Mouse (Mus musculus) cerebellum, adult (tissue): ENCODE results near the gene Epn1.
A peak's percentile ranks its signal among the peaks of the same experiment; 100 is the strongest.

ENCODE experiments used
- ATAC-seq: cut with Nextera tagmentation; 2 replicates; pipeline ENCODE4 v1.9.2; 2017; ENCODE audit warnings: mild to moderate bottlenecking, moderate library complexity, mixed read lengths; ENCODE audit not compliant: insufficient number of reproducible peaks, low FRiP score, low TSS enrichment

Epn1 gene

GRCm38 (mm10) chr7:5080010-5080751 is at the start of gene Epn1:
Gene Epn1, plus strand, starts transcription at chr7:5080235.
- peak; percentile 97 for ATAC-seq

GRCm38 (mm10) chr7:5030554-5031275 is 49.3 kb upstream of the Epn1 start:
- ATAC-seq, result no peak

- ATAC-seq, result no peak
These were observed 48.5 kb upstream of the Epn1 start for GRCm38 (mm10) chr7:5031496-5031895.

GRCm38 (mm10) chr7:5033818-5034217 is 46.2 kb upstream of the Epn1 start, which contains the start of gene 4632433K11Rik:
Gene 4632433K11Rik, plus strand, starts transcription at chr7:5034118.
- ATAC-seq, result no peak

GRCm38 (mm10) chr7:5035628-5036027 is 44.4 kb upstream of the Epn1 start:
- ATAC-seq, result no peak

GRCm38 (mm10) chr7:5036136-5036535 is 43.9 kb upstream of the Epn1 start:
- no peak for ATAC-seq

GRCm38 (mm10) chr7:5037026-5037425 is 43.0 kb upstream of the Epn1 start:
- no peak for ATAC-seq

GRCm38 (mm10) chr7:5037467-5037866 is 42.6 kb upstream of the Epn1 start:
- ATAC-seq, result no peak

- ATAC-seq, result peak; percentile 93
These were observed 41.8 kb upstream of the Epn1 start, which contains the start of gene Zfp784 for GRCm38 (mm10) chr7:5038109-5038732. Gene Zfp784, minus strand, starts transcription at chr7:5038446.

- no peak for ATAC-seq
These were observed 41.1 kb upstream of the Epn1 start for GRCm38 (mm10) chr7:5038940-5039339.

GRCm38 (mm10) chr7:5044981-5045380 is 35.1 kb upstream of the Epn1 start:
- no peak for ATAC-seq

- ATAC-seq, result no peak
These were observed 33.9 kb upstream of the Epn1 start for GRCm38 (mm10) chr7:5046112-5046511.

GRCm38 (mm10) chr7:5047313-5047712 is 32.7 kb upstream of the Epn1 start:
- no peak for ATAC-seq

GRCm38 (mm10) chr7:5051193-5052192 is 28.5 kb upstream of the Epn1 start, which contains the start of gene Zfp580:
Gene Zfp580, plus strand, starts transcription at chr7:5051538.
- ATAC-seq, result peak; percentile 61; the same call in 1 of the 2 replicates

- ATAC-seq, result no peak
These were observed 27.6 kb upstream of the Epn1 start for GRCm38 (mm10) chr7:5052438-5052837.

GRCm38 (mm10) chr7:5052931-5053343 is 27.1 kb upstream of the Epn1 start:
- ATAC-seq, result no peak

- ATAC-seq, result no peak
These were observed 26.4 kb upstream of the Epn1 start for GRCm38 (mm10) chr7:5053456-5054179.

GRCm38 (mm10) chr7:5056651-5057263 is 23.3 kb upstream of the Epn1 start:
- no peak for ATAC-seq

GRCm38 (mm10) chr7:5057381-5057780 is 22.7 kb upstream of the Epn1 start:
- ATAC-seq, result no peak
